Mouse (Mus musculus): ENCODE measurements at regions not wholly inside any gene's neighbourhood (a gene's known extent, or its start where the extent isn't known, plus 50 kb on each side); places are given as distances from the start of the nearest gene placed in this dataset.

GRCm38 (mm10) chr15:56820977-56821579 lies 656.3 kb downstream of the Slc22a22 start:
- DNase-seq (ENCODE audit: low spot score in 2 of 2): no peak

- DNase-seq (ENCODE audit: low spot score in 2 of 2): no peak
Measured at GRCm38 (mm10) chr15:56820256-56820976, 657.0 kb downstream of the Slc22a22 start.

GRCm38 (mm10) chr15:56818158-56818690 lies 659.2 kb downstream of the Slc22a22 start:
- DNase-seq (ENCODE audit: low spot score in 2 of 2): no peak

GRCm38 (mm10) chr15:56817204-56818157 lies 659.9 kb downstream of the Slc22a22 start:
- no peak for DNase-seq (ENCODE audit: low spot score in 2 of 2)

- no peak for DNase-seq (ENCODE audit: low spot score in 2 of 2)
Measured at GRCm38 (mm10) chr15:56813876-56814275, 663.5 kb downstream of the Slc22a22 start.

DNA sequence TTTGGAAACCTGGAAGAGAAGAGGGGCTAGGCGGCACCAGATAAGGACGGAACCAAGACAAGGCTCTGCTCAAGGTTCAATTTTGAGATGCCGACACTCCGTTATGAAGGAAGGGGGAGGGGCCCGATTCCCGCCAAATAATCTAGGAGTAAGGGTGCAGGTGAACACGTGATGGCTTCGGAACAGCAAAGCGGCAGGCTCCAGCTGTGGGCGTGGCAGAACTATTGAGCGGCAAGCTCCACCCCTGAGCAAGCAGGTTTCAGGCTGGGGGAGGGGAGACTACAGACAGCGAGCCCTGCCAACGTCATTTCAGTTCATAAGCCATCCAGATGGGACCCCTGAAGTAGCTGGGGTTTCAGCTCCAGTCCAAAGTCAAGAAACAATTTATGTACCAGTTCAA lies 667.3 kb downstream of the Slc22a22 start:
- DNase-seq (ENCODE audit: low spot score in 2 of 2): no peak

DNA sequence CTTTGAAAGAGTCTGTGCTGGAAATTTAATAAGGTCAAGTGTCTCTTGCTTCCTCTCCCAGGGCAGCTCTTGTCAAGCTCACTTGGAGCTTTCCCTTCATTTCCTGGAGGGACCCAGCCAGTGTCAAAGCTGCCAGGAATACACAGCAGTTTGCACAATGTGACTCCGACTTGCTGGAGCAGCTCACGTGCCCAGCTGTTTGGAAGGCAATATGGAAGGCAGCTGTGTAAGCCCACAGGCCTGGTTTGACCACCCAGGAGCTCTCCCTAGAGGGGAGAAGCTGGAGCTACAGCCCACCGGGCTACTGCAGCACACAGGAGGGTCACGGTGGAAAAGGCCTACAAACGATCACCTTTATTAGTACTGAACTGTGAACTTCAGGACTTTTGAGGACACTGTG lies 669.8 kb downstream of the Slc22a22 start:
- no peak for DNase-seq (ENCODE audit: low spot score in 2 of 2)

GRCm38 (mm10) chr15:56801933-56802332 lies 675.5 kb downstream of the Slc22a22 start:
- DNase-seq (ENCODE audit: low spot score in 2 of 2): no peak

DNA sequence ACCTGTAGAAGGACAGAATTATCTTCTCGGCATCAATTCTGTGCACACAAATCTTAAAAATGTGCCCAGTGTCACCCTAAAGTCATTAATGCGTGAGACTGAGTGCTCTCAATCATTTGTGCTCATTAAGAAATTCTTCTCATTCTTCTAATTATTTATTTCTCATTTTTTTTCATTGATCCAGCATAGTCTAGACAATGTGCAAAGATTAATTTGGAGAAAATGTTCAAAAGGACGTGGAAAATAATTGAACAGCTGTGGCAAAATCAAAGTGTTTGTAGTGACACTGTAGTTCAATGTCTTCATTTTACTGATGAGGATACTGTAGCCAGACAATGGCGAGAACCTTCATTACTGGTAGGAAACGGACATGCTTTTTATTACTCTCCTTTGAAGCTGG lies 702.0 kb downstream of the Slc22a22 start:
- no peak for DNase-seq (ENCODE audit: low spot score in 2 of 2)

DNA sequence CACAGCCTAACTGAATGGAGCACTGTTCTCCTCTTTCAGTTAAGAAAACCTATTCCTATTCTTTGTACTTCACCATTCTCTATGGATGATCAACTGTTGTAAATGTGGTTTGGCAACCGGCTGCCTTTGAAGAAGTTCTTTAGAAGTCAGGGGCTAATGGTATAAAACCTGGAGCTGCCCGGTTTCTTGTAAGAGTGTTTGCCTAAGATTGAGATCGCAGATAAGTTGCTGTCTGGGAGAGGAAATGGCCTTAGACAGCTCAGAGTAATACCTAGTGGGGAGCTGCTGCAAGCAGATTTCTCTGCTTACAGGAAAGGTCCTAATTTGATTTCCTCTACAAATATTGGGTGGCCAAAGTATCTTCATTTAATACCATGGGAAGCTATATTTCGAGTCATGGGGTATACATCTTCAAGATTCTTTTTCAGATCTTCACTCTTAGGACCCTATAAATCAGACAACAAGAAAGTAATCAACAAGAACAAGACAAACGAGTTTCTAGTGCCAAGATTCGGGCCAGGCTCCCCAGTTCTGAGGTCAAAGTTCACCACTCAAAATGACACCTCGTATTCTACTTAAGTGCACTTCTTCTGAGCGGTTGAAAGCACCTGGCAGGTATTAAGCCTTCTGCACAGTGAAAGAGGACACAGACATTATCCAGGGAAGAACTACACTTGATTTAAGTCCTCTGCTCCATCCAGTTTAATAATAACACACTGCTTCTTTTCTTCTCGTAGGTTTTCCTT lies 702.6 kb downstream of the Slc22a22 start:
- DNase-seq (ENCODE audit: low spot score in 2 of 2): no peak

GRCm38 (mm10) chr15:56766356-56766755 lies 711.1 kb downstream of the Slc22a22 start:
- DNase-seq (ENCODE audit: low spot score in 2 of 2): no peak

DNA sequence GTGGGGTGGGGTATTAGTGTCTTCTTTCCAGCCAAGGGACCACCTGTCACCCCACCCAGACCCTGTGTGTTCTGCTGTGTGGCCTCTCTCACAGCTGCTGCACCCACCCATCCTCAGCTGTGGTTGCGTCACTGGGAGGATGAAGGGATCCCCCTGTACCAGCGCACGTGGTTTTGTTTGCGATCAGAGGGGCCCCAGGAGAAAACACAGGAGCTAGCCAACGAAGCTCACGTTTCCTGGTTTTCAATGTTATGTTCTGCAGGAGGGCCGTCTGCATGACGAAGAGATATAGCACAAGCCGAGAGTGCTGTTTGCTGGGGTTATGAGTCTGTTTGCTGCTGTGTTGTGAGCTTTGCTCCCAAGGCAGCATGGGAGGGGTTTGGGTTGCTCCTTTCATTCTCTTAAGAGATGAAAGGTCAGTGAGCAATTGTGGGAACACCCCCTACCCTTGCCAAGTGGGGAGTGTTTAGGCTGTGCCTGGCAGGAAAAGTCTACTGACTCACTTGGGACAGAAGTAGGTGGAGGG lies 712.4 kb downstream of the Slc22a22 start:
- no peak for DNase-seq (ENCODE audit: low spot score in 2 of 2)

DNA sequence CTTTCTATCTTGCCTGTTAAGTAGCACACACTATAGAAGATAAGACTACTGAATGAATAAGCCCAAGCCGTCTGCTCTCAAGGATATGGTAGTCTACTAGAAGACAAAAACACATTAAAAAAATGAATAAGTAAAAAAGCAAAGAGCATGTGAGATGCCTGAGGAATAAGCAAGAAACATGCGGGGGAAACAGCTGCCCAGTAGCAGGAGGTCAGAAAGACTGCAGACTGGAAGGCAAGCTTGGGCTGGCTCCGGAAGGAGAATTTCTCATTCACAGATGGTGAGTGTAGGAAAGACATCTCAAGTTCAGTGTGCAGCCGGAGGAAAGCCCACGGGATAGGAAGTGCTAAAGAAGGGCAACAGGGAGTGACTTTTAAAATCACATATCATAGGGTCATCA lies 713.4 kb downstream of the Slc22a22 start:
- no peak for DNase-seq (ENCODE audit: low spot score in 2 of 2)

GRCm38 (mm10) chr15:56746698-56747097 lies 730.7 kb downstream of the Slc22a22 start:
- no peak for DNase-seq (ENCODE audit: low spot score in 2 of 2)

- DNase-seq (ENCODE audit: low spot score in 2 of 2): no peak
Measured at GRCm38 (mm10) chr15:56744915-56745314, 732.5 kb downstream of the Slc22a22 start.

Measured in left cerebral cortex, adult 8-10 months (tissue).